Mouse (Mus musculus) intestine, postnatal 0 days (tissue): ENCODE measurements around the gene Skida1. TPM values are rescaled to one million over a fixed set of nuclear protein-coding genes. Genes with fewer than 3 reads are reported as not detected.

Source experiments
- ATAC-seq: fragments of 200-750 bp; cut with Nextera tagmentation; 2 replicates; pipeline ENCODE4 v1.8.0; 2017; ENCODE audit warnings: mild to moderate bottlenecking, moderate TSS enrichment, moderate library complexity
- H3K27ac ChIP-seq: fragments of 300-500 bp; sonication (generic); 2 replicates; pipeline ENCODE4 v1.5.1; 2014; ENCODE audit warnings: mild to moderate bottlenecking, low read depth, low read length, moderate library complexity
- H3K27me3 ChIP-seq: fragments of 300-500 bp; sonication (generic); replicated peaks from 2 replicates; pipeline ENCODE4 v1.6.1; 2014; ENCODE audit warnings: low read length, mixed read lengths; ENCODE audit not compliant: control insufficient read depth, insufficient read depth
- H3K36me3 ChIP-seq: fragments of 300-500 bp; sonication (generic); 2 replicates; pipeline ENCODE4 v1.6.1; 2014; ENCODE audit warnings: mild to moderate bottlenecking, moderate library complexity; ENCODE audit not compliant: control insufficient read depth, insufficient read depth
- H3K4me1 ChIP-seq: fragments of 300-500 bp; sonication (generic); replicated peaks from 2 replicates; pipeline ENCODE4 v1.6.1; 2014; ENCODE audit warnings: antibody characterized with exemption, low read length, mixed read lengths; ENCODE audit not compliant: control insufficient read depth, insufficient read depth
- H3K4me2 ChIP-seq: fragments of 300-500 bp; sonication (generic); replicated peaks from 2 replicates; pipeline ENCODE4 v1.6.1; 2014; ENCODE audit warnings: low read depth, mild to moderate bottlenecking, moderate library complexity
- H3K4me3 ChIP-seq: fragments of 300-500 bp; sonication (generic); 2 replicates; pipeline ENCODE4 v1.5.1; 2014; ENCODE audit warnings: low read depth, low read length
- H3K9ac ChIP-seq: fragments of 300-500 bp; sonication (generic); 2 replicates; pipeline ENCODE4 v1.6.1; 2014; ENCODE audit warnings: mild to moderate bottlenecking, low read depth, low read length
- H3K9me3 ChIP-seq: fragments of 300-500 bp; sonication (generic); 2 replicates; pipeline ENCODE4 v1.6.1; 2016; ENCODE audit warnings: mixed run types; ENCODE audit not compliant: control insufficient read depth
- CTCF ChIP-seq: sonication (generic); IDR thresholded peaks from 2 replicates; pipeline ENCODE4 v1.5.1; 2016; ENCODE audit warnings: low read depth, mild to moderate bottlenecking, control low read depth, antibody characterized with exemption, moderate library complexity
- WGBS: fragments of 180-500 bp; shearing (Covaris S2); extraction: QIAGEN DNeasy Blood & Tissue Kit; methylation state at CpG from one replicate; pipeline ENCODE4 v1.1.7; 2014; 5-methylcytosine and 5-hydroxymethylcytosine counted together
- polyA plus RNA-seq: library from polyadenylated mRNA; unstranded; fragments of >200 nt; fragmentation: Nextera tagmentation; extraction: Ambion mirVana; gene quantifications from 2 replicates; pipeline ENCODE4 v1.2.1, GENCODE M21; 2015

The Skida1 gene
- polyA plus RNA-seq, 1 experiment from 2014 or later, result 1.2 TPM

DNA sequence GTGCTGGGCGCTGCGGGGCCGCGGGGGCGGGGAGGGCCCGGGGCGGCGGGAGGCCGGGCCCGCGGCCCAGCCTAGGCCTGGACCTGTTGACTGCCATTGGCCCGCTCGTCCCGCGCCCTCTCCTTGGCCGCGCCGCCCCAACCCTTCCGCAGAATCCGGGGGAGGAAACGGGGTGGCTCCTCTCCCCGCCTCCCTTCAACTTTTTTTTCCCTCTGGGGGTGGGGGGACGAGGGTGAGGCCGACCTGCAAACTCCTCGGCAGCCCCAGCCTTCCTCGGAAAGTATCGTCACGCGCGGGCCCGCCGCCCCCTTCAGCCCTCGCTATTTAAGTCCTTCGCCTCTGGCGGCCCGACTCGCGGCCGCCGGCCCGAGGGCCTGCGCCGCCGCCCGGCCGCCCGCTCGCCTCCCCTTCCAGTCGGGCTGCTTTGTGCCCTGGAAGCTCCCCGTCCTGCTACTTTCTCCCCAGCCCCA, 8.0 kb upstream of the Skida1 start:
- ATAC-seq, result peak; percentile 98
- peak overlapping the region; percentile 66 for H3K9ac ChIP-seq
- TF ChIP-seq CTCF, result peak; percentile 23
- H3K4me1 ChIP-seq, result no peaks in the 10 kb centered on the region
- peak overlapping the region; percentile 69 for H3K4me3 ChIP-seq
- peak overlapping the region; percentile 96 for H3K27ac ChIP-seq
- no peaks in the 10 kb centered on the region for H3K9me3 ChIP-seq
- no peaks in the 10 kb centered on the region for H3K36me3 ChIP-seq
- peak overlapping the region; percentile 81 for H3K4me2 ChIP-seq
- 0% methylated on average over 36 of the region's 50 CpGs for whole genome bisulfite sequencing
- H3K27me3 ChIP-seq, result no peaks in the 10 kb centered on the region

DNA sequence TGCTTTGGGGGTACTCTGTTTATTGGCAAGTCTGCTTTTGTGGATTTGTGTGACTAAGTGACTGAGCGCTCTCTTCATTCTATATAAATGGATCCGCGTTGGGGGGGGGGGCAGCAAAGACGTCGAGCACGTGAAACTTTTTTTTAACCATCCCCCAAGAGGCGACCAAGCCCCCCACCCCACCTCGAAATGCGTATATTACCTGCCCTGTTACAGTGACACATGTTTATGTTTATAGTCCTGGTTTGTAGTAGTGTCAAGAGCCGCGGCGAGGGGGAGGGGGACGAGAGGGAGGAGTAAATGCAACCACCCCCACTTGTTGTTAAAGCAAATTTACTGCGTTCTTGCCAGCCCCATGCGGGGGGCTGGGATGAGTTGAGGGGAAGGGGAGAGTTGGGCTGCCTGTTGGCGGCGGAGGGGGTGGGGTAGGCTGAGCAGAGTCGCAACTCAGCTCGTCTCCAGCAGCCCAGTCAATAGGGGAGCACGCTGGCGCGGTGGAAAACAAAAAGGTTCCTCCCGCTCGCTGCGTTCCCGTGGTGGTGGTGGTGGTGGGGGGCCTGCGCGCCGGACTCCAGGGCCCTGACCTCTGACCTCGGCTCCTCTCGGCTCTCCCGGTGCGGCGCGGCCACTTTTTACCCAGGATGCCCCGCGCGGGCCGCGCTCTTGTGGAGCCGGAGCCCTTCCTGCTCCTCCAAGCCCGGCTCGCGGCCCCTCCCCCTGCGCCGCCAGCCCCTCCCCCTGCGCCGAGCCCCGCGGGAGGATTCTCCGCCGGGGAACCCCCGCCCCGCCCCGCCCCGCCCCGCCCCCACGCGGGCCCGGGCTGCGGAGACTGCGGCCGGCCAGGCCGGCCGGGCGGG, 7.3 kb upstream of the Skida1 start:
- Histone ChIP-seq H3K27ac (peak overlapping the region; percentile 96), H3K4me2 (peak overlapping the region; percentile 81), H3K4me1 (no peaks in the 10 kb centered on the region), H3K9ac (peak overlapping the region; percentile 66), H3K4me3 (peak overlapping the region; percentile 69), H3K27me3 (no peaks in the 10 kb centered on the region), H3K9me3 (no peaks in the 10 kb centered on the region), H3K36me3 (no peaks in the 10 kb centered on the region)
- no peak for TF ChIP-seq CTCF
- under 1% methylated on average over 40 of the region's 66 CpGs for WGBS
- peak; percentile 34; the same call in 1 of the 2 replicates for ATAC-seq

DNA sequence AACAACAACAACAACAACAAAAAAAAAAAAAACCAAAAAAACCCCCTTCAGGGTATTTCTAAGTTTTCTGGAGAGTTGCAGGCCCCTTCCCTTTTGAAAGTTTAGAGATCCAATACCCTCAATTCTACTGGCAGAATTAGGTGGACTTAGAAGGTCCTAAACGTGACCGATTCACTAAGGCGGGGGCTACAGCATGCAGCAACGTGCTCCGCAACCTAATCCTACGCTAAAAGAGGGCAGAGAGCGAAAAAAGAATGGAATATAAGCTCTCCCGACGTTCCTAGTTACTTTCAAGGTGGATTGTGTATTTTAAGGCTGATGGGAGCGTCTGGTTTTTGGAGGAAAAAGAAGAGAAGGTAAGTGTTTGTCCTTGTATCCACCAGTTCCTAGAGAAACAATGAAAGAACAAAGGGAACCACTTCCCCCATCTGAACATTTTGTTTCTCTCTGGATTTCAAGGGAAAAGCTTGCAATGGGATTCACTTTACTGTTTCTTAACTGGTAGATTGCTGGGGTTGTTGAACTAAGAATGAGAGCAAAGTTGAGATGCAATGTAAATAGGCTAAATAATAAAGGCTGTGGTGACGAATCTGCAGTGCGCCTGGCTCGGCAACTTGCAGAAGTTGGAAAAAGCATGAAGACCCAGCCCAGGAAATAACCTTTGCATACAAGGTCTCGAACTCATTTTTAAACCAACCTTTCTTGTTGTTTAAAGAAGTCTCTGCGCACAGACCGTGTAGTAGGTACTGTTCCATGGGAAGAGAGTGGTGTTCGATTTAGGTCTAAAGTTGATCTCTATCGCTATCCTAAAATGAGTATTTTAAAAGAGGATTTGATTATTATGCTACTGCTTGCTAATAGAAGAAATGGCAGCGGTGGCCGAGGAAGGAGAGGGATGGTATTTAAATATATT, 6.4 kb upstream of the Skida1 start, which contains the start of gene Mllt10:
TSS of gene Mllt10 (plus strand) at position 222 of the 913 bp plus-strand sequence.
- ATAC-seq, result no peak
- WGBS, result 8% methylated on average over 20 of the region's 20 CpGs

DNA sequence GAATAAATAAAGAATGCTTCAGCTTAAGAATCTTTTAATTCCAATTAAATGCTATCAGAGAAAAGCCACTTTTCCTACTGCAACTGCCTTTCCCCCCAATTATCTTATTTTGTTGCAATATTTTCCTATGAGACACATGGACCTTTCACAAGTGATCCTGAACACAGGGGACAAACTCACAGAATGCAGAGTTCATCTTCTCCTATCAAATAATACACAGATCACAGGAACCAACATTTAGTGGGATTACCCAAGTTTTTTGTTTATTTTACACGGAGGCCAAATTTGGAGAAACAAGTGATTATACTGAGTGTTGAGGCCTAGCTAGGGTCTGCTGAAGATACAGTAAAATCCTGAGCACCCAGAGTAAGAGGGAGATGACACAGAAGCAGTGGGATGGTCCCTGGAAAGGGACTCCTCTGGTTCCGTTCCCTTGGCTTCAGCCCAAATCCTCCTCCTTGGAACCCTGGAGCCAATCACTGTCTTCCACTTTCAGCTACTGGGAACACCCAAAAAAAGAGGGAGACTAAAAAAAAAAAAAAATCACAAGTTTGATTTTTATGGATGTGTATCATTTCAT, 5.2 kb upstream of the Skida1 start:
- Histone ChIP-seq H3K27ac (no peak overlapping the region), H3K36me3 (no peaks in the 10 kb centered on the region), H3K4me2 (no peak overlapping the region), H3K4me3 (no peak overlapping the region), H3K9me3 (no peaks in the 10 kb centered on the region), H3K9ac (no peak overlapping the region), H3K4me1 (peaks cover 9% of the 10 kb centered on the region; the same call in 1 of the 2 replicates), H3K27me3 (no peaks in the 10 kb centered on the region)
- 51% methylated on average over 2 of the region's 2 CpGs for WGBS
- no peak for ATAC-seq
- TF ChIP-seq CTCF, result no peak

More for the DNA sequence above, 6.4 kb upstream of the Skida1 start, which contains the start of gene Mllt10:
- Histone ChIP-seq H3K9me3 (no peaks in the 10 kb centered on the region), H3K4me2 (peak within 1 kb of the TSS; percentile 81), H3K4me3 (peak within 1 kb of the TSS; percentile 69), H3K27ac (peak within 1 kb of the TSS; percentile 96), H3K9ac (peak within 1 kb of the TSS; percentile 66), H3K36me3 (no peaks in the 10 kb centered on the region), H3K4me1 (no peaks in the 10 kb centered on the region), H3K27me3 (no peaks in the 10 kb centered on the region)
- no peak for TF ChIP-seq CTCF

DNA sequence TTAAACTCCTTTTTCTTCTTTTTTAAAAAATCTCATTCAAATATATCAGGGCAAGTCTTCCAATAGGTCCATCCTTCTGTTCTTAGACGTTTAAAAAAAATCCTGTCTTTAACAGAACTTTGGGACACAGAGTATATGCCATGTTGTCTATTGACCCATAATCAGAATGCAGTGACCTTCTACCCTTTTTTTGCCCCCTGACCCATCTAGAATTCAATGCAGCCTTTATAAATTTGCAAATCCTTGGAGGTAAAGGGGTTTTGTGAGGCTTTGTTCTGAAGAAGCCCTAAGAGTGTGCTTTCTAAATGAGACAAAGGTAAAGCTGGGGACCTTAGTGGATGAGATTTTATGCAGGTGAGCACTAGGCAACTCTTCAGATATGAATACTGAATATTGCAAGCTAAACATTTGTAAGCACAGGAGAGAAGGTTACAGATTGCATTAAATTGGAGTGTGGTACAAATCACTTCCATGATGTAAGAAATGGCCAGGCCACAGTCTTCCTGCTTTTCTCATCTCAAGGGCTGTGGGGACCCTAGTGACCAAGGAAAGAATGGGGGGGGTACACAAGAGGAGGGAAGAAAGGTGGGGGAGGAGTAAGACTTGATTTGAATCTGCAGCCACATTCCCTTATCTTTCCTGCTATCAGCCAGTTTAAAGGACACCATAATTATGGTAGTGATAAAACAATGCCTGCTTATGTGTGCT, 4.5 kb upstream of the Skida1 start:
- H3K36me3 ChIP-seq, result no peaks in the 10 kb centered on the region
- ATAC-seq, result no peak
- H3K4me3 ChIP-seq, result no peak overlapping the region
- H3K4me1 ChIP-seq, result peaks cover 9% of the 10 kb centered on the region; the same call in 1 of the 2 replicates
- no peaks in the 10 kb centered on the region for H3K9me3 ChIP-seq
- no peak overlapping the region for H3K4me2 ChIP-seq
- H3K27me3 ChIP-seq, result no peaks in the 10 kb centered on the region
- H3K27ac ChIP-seq, result no peak overlapping the region
- 79% methylated on average over 1 of the region's 1 CpGs for WGBS
- no peak for TF ChIP-seq CTCF
- H3K9ac ChIP-seq, result no peak overlapping the region
